Mouse (Mus musculus): ENCODE data around the gene Cnnm2.

Gene Cnnm2

DNA sequence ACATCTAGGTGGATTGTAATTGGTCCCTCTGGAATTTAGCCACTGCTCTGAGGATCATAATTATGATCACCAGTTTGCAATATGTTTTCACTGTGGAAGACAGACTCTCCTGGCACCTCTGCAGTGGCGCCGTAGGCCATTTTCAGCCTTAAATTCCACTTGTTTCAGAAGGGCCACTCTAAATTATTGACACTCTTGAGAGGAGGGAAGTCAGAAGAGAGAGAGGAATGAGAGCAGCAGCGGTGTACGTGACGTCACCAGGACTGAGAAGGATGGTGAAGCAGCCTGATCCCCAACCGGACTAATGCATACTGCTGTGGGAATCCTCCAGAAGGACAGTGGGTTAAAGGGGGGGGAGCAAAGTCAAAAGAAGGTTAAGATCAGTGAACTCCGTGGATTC, 40.1 kb downstream of the Cnnm2 start:
- no peak for DNase-seq

DNA sequence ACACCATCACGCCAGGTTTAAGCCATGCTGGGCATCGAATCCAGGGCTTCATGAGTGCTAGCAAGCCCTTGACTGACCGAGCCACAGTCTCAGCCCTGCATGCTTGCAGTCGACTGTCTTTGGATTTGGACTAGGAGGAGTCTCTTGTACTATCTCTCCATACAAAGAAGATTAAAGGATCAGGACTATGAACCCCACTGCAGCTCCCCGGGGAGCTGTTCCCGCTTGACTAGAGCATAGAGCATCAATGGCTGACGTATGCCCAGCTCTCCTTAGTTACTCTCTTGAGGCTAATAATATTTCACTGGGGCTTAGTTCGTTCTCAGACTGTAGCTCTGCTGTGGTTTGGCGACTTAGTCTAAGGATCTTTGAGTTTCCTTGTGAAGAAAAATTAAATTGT, 40.9 kb downstream of the Cnnm2 start:
- no peak for DNase-seq

DNA sequence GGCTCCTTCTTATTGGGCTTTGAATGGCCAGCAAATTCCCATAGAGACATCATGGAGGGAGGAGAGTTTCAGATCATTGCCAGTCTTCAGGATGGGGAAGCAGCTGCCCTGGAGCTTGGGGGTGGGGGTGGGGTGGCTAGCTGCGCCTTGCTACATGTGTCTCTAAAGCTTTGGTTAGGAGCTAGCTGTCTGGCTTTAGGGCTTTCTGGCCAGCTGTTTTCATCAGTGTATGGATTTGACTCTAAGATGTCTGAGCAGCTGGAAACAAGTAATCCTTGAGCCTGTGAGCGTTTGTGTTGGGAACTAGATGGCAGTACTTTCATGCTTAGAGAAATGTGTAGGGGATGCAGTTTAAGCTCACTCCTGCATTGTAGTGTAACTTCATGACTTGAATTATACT, 42.3 kb downstream of the Cnnm2 start:
- no peak for DNase-seq

DNA sequence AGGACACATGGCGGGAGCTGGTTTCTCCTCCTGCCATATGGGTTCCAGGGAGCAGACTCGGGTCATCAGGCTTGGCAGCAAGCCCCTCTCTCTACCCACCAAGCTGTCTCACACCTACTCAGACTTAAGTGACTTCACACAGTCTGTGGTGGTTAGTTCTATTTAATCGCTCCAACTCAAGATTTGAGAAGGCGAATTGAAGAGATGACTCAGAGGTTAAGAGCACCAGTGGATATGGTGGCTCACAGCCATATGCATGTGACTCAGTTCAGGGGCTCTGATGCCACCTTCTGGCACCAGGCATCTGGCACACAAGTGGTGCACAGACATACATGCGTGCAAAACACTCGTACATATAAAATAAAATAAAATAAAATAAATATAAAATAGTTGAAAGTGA, 43.4 kb downstream of the Cnnm2 start:
- DNase-seq: peak; percentile 58

DNA sequence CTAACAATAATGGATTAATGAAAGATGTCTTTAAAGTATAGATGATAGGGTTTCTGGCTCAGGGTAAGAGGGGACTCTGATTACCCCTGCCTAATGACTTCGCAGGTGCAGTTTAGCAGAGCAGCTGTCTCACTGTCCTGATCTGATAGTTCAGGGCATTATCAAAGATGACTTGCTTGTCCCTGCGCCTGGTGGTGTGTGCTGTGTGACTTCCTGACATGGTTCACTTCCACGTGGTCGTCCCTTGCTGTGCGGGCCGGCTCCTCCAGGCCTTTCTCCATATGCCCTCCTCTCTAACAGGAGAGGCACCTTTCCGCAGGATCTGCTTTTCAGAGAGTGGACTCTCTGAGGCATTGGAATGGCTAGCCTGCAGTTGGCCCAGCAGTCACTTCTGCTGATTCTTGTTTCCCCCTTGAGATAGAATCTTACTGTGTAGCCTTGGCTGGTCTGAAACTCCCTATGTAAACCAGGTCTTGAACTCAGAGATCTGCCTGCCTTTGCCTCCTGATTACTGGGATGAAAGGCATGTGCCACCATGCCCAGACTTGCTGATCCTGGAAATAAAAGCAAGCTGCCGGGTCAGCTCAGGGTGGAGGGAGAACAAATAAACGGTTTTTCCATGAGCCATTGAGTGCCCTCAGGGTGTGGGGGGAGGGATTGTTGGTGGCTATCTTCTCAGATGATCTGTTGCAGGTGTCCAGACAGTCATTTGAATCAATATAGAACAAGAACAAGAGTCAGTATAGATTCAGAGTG, 44.7 kb downstream of the Cnnm2 start:
- DNase-seq: peak; percentile 46

DNA sequence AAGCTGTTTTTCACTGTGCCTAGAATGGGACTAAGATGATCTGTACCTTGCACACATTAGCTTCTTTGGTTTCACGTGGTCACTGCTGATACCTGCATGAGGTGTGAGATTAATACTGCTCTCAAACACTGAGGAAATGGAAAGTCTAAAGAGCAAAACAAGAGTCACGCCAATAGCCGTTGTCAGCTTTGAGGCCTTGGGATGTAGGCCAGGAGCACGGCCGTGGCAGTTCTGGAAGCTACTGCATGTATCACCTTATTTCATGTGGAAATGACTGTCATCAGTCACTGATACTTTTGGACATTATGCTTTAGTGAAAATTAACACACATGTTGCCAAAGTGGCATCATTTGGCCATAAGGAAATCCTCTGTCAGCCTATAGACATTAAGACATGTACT, 46.9 kb downstream of the Cnnm2 start:
- DNase-seq: no peak

DNA sequence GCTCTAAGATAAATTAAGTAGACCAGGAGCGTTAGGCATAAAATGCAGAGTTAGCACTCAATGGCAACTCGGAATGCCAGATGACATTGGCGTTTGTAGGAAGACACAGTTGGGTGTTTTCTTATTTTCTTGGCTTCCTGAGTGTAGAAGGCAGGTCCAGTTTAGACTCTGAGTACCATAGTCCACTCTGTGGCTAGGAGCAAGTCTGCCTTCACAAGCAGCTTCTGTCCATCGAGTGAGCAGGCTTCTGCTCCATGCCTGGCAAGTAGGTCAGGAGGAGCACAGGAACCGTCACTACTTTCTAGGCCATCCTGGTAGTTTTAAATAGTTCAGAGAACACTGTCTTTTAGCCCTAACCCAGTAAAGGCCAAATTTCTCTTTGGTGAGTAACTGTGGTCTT, 47.6 kb downstream of the Cnnm2 start:
- no peak for DNase-seq

DNA sequence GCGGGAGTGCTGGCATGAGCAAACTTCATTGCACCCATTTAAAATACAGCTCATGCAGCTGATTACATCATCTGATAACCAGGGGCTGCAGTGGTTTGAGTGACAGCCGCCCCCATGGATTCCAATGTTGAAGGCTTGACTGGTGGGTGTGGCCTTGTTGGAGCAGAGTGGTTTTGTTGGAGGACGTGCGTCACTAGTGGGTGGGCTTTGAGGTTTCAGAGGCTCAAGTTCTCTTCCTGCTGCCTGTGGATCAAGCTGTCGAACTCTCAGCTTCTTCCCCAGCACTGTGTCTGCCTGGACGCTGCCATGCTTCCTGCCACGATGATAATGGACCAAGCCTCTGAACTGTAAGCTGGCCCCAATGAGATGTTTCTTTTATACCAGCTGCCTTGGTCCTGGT, 57.9 kb downstream of the Cnnm2 start:
- DNase-seq: no peak

DNA sequence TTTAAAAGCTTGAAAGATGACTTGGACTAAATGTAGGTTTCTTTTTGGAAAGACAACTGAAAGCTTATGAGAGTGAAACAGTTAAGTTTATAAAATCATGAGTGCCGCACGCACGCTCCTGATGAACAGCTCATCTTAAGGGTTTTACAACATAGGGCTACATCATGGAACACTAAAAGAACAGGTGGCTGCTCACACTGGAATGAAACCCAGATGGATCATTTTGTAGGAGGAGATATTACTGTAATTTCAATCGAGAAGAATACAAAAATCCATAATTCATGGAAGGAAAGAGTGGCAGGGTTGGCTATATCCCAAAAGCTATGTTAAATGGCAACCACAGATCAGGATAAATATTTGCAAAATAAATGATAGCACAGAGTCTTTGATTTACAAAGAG, 61.1 kb downstream of the Cnnm2 start:
- DNase-seq: no peak

DNA sequence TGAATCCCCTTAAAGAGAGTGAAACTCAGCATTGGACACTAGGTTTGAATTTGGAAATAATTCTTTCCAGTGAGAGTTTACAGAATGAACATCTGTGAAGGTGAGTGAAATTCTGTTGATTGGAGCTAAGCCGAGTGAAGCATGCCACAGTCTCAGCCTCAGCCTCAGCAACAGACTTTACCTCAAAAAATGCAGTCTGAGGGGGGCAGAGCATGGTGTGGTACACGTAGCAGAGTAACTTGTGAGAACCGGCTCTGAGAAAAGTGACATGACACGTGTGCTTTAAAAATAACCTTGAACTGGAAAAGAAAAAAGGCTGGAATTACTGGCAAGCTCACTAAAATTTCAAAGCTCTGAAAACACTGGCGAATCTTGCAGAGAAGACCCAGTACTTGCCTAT, 62.4 kb downstream of the Cnnm2 start:
- DNase-seq: no peak

DNA sequence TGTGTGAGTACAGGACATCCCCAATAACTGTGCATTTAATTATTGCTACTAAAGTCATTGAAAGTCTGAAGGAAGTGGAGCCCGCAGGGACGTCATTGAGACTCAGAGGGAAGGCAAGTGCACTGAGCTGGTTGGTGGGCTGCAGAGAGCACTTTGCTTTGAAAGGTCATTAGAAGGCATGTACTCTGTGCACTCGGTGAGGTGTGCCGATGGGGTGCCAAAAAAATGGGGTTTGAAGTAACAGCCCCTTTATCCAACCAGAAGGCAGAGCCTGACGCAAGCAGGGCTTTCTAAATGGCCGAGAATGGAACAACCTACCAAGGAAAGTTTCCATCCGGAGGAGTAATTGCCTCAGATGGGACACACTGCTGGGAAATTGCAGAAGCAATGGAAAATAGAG, 63.5 kb downstream of the Cnnm2 start:
- DNase-seq: no peak

DNA sequence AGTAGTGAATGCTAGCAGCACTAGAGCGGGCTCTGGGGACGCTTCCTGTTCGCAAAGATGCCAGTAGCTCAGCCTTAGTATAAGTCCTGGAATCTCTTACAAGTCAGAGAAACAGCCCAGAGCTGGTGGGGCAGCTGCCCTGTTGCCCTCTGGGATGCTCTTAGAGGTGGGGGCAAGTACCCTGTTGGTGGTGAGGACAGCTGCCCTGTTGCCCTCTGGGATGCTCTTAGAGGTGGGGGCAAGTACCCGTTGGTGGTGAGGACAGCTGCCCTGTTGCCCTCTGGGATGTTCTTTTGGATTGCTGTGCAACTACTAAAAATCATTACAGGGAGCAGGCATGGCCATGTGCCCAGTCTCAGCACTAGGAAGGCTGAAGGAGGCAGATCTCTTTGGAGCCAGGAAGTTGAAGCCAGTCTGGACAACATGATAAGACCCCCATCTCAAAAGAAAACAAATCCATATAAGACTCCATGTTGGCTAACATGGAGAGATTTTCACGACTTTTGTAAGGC, 66.3 kb downstream of the Cnnm2 start:
- no peak for DNase-seq

DNA sequence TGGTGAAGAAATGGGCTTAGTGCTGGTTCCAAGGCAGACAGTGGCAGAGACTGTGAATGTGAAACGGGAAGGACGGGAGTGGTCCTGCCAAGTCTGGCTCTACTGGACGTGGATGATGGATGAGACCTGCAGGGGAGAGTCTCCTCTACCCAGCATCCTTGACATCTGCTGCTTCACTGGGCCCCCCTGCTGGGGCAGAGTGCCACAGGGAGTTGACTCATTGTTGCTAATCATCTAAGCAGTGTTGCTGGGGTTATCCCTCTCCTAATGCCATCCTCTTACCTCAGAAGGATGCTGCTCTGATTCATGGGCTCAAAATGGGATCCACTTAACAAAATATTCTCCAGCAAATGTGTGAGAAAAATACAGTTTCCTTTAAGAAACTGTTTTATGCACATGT, 67.6 kb downstream of the Cnnm2 start:
- peak; percentile 41 for DNase-seq

DNA sequence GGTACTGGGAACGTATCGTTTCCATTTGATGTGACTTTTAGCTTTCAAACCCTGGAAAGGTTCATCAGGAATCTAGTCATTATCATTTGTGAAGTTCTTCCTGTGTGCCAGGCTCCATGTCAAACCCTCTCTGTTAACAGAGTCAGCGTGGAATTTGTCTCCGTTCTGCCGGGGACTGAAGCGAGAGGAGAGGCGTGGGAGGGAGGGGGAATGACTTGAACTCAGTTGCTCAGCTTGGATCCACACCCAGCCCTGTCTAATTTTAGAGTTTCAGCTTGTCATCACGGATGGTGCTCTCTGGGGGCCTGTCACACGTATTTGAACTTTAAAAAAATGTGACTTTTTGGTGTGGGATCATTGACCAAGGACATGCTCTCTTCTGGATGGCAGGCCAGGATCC, 70.0 kb downstream of the Cnnm2 start:
- no peak for DNase-seq

DNA sequence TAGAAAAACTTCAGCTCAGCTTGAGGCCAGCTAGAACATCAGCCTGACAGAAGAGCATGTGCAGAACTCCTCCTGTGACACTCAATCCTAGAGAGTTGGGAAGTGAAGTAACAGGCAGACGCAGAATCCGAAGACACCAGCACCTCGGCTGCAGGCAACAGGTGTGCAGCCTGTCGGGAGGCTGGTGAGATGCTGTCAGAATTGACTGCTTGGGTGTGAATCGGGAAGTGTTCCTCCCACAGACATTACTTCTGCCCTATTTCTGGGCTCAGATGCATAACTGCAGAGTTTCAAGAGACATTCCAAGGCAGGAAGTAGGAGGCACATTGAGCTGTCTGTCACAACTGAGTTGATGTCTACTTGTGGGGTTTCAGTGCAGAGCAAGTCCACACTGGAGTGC, 72.9 kb downstream of the Cnnm2 start:
- DNase-seq: no peak

DNA sequence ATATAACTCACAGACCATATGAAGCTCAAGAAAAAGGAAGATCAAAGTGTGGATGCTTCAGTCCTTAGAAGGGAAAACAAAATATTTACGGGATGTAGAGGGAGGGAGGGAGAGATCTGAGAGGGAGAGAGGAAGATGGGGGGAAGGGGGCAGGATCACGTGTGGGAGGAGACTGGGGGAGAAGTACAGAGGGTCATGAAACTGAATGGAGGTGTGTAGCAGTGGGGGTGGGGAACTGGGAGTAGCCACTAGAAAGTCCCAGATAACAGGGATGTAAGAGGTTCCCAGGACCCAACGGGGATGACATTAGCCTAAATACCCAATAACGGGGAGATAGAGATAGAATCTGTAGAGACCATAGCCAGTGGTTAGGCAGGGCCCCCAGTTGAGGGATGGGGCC, 73.9 kb downstream of the Cnnm2 start:
- no peak for DNase-seq

DNA sequence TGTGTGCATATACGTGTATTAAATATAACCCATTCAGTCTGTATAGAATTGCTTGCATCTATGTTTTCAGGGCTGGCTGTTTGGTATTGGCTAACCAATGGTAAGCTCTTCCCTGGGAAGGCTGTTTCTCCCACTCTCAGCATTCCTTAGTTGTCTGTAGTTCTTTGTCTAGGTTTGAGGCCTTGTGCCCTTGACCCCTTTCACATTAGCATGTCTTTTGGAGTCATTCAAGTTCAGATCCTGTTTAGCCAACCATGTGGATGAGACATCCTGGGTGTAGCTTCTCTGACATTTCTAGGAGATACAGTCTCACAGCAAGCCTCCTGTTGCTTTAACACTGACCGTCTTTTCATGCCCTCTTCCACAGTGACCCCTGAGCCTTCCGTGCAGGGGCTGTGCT, 74.7 kb downstream of the Cnnm2 start:
- DNase-seq: no peak

DNA sequence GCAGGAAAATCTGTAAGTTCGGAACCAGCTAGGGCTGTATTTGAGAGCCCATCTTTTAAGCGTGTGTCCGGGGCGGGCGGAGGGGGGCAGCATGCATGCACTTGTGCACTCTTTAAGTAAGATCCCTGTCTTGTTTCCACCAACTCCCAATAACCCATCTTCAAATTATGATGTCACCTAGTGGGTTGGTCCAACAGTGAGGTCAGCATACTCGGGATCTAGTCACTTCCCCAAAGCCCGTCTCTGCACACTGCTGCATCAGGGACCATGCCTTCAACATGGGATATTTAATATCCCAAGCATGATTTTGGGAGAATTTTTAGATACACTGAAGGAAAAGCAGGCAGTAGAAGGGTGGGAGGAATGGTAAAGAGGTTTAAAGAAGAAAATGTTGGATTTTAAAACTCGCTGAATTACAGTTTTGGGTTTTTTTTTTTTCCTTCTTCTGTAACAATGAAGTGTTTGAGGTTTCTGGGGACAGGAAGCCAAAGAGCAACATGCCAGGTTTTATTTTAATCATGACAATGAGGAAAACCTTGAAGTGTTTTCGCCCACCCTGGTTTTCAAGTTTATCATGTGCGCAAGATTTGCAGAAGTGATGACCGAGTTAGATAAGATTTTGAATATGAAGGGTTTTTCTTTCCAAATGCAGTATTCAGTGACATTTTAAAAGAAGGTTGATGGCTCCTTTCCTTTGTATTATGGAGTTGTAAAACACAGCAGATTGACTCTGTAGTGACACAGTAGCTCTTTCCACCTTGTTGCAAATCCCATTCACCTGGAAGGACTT, 76.1 kb downstream of the Cnnm2 start:
- no peak for DNase-seq

DNA sequence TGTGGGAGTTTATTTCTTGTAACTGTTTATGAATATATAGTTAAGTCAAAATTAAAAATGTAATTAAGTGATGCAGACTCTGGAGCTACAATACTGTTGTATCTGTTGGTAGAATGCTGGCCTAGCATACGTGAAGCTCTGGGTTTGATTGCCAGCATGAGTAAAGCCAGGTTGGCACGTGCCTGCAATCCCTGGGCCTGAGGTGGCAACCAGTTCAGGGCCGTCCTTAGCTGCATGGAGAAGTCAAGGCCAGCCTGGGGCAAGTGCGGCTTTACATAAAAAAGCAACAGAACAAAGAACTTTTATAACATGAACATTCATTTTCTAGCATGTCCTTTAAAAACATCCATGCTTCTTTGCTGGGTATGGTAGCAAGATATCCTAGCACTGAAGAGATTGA, 79.6 kb downstream of the Cnnm2 start:
- DNase-seq: no peak

DNA sequence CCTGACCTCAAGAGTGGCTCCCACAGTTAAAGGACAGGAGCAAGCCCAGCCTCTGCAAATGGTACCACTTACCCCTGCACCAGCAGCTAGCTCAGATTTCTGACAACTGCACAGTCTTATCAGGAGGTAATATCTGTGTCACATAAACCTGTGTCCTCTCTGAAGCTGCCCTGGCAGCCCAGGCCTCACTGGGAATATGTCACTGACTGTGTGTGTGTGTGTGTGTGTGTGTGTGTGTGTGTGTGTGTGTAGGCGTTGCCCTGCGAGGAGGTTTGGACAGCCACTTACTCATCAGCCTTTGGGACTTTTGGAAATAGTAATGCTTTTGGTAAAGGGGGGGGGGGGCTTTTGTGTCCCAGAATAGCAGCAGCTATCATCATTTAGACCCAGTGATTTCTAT, 81.6 kb downstream of the Cnnm2 start:
- DNase-seq: no peak

DNA sequence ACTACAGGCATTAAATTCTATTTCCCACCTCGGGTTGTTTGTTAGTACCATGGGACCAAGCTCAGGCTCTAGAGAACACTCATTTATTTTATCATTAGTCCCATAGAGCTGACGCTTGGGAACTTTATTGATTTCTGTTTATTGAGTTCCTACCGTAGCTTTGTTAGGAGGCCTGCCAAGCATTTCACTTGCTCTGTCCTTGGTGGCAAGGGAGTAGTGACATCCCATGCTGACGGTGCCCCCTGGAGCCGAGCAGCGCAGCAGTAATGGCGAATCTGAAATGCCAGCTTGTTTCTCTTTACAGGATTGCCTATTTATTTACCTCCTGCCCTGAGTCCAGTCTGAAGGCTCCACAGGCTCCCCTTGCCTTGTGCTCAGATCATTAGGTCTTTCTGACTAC, 84.7 kb downstream of the Cnnm2 start:
- no peak for DNase-seq

DNA sequence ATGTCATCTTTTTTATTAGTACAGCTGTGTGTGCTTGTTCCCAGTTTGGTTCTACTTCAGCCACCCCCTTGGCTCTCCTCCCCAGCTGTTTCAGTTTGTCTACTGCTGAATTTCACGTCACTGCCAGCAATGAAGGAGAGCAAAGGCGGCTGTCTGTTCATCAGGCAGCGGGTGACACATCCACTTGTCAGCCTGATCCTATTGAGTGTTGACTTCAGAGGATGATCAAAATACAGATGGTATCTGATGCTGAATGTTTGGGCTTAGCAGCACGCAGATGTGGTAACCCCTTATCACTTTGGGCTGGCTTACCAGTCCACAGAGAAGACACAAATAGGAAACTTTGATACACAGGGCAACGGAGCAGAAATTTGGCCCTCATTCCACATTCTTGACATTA, 85.1 kb downstream of the Cnnm2 start:
- no peak for DNase-seq

DNA sequence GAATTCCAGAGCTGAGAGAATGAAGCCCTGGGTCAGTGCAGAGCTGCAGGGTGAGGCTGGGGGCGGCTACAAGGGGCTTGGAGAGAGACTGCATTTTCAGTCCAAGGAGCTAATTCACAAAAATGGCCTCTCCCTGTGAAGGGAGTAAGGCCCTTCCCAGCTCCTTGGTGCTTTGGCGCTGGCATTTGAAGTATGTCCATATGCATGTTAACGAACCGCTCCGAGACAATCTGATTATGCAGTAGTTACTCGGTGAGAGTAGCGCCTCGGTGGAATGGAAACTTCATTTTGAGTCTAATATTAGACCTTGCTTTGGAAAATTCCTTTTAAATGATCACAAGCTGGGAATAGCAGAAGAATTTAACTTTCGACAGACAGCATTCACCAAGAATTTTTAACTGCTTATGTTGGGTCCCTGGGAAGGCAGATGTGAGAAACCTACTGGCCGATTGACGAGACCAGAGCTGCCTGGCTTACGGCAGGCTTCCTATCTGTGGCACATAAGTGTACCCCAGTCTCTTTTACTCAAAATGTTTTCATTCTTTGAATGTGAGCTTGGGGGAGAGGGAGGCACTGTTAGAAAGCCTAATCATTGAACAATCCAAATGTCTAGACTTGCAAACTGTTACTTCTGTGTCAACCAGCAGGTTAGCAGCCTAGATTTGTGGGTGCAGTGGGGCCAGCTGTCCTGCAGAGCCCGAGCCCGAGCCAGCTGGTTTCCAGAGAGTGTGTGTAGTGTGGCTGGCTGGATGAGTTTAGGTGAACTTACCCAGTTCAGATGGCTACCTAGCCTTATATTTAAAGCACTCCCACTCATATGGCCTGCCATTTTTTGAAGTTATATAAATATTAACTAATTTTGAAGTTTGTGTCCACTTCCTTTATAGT, 87.2 kb downstream of the Cnnm2 start:
- DNase-seq: no peak
